Mouse (Mus musculus): ENCODE results near the gene Asap3.

DNA sequence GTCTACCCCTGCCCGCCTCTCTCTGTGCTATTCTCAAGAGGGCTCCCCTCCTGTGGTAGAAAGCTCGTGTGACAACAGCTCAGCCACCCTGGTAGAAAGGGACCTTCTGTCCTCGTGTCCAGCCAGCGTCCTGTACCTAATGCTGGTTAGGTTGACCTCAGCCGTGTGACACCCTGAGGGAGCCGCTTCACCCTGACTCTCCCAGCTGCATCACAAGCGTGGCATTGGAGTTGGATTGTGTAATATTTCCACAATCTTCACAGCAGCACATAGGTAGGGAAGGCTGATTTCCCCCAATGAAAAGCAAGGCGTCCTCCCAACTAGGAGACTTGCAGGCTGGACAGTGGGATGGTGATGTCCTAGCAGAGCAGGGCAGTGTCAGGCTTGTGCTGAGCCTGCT, 19.9 kb upstream of the Asap3 start:
- TF ChIP-seq CTCF (IDR thresholded peaks at IDR 0.05; ENCODE audit: low read depth, low read length) (no peak), POLR2A (IDR thresholded peaks at IDR 0.05; ENCODE audit: extremely low read depth, insufficient read depth, low read length) (no peak)

All from liver, adult 2 months (tissue).